Mouse (Mus musculus): ENCODE measurements around the gene Ptprn2.

- TF ChIP-seq POLR2A (IDR thresholded peaks at IDR 0.05; ENCODE audit: control insufficient read depth, low read depth, low read length) (no peak), CTCF (IDR thresholded peaks at IDR 0.05; ENCODE audit: control insufficient read depth, insufficient read depth, insufficient replicate concordance, low read depth, low read length) (no peak)
Observed at GRCm38 (mm10) chr12:116927115-116927514, 441.6 kb downstream of the Ptprn2 start.
